Mouse (Mus musculus) ovary, adult 18-20 months (tissue): ENCODE data around the gene Scn1b.

Experiments used
- DNase-seq: peaks from one replicate; pipeline ENCODE4 v3.0.0; 2022; ENCODE audit warnings: low spot score, mixed read lengths

The Scn1b gene

DNA sequence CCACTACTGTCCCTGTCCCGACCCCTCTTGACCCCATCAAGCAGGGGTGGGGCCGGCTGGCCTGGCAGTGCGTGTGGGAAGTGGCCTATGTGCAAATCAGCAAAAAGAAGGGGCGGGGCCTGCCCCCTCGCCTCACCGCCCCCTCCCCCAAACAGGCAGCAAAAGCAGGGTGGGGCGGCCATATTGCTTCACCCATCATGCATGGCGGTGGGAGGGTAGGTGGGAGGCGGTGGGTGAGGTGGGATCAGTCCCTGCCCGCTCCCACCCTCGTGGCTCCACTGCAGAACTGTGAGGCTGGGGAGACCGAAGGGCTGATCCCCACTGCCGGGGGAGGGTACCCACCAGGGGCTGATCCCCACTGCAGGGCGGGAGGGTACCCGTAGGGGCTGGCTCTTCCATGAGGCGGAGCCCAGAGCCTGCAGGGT is 10.1 kb downstream of the Scn1b start:
- no peak for DNase-seq

- peak; percentile 69 for DNase-seq
Measured at GRCm38 (mm10) chr7:31115587-31116043, 11.2 kb downstream of the Scn1b start.

DNA sequence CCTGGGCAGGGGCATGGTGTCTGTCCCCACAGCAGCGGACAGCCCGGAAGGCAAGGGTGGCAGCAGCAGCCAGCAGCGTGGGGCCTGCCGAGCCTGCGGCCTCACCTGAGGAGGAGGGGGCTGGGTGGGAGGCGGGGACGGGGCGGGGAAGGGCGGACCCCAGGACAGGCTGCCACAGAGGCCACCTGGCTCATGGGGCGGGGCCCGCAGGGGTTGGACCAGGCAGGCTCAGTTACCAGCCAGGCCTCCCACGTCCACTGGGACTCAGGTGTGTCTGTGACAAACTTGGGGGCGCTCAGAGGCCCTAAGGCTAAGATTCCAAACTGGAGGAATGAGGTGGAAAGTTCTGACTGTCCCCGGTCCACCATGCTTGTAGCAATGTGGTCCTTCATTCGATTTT is 11.6 kb downstream of the Scn1b start, which contains the start of gene Hpn:
Gene Hpn, minus strand, starts transcription at position 109 of the 400 bp plus-strand sequence.
- no peak for DNase-seq

GRCm38 (mm10) chr7:31114646-31115045 is 12.2 kb downstream of the Scn1b start:
- DNase-seq: no peak

- DNase-seq: no peak
Measured at GRCm38 (mm10) chr7:31113800-31114199, 13.0 kb downstream of the Scn1b start.

- no peak for DNase-seq
Measured at GRCm38 (mm10) chr7:31112036-31112435, 14.8 kb downstream of the Scn1b start.

DNA sequence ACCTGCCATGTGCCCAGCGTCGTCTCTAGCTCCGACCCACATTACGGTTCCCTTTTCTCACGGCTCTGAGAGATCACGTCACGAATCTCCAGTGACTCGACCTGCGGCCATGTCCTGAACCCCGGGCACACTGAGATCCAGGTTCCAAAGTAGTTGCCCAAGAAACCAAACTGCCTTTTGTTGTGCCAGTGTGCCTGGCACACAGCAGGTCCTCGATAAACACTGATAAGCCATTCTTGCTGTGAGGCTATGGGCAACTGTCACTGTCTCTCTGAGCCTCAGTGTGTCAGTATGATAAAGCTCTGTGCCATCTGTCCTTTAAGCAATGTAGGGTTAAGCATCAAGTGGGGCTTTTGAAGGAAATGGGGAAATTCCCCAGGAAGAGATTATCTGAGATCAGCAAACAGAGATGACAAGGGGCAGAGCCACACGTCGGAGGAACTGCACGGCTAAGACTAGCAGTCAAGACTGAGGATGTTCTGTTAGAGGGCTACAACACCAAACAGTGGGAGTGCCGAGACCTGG is 15.9 kb downstream of the Scn1b start:
- no peak for DNase-seq

GRCm38 (mm10) chr7:31109796-31110195 is 17.0 kb downstream of the Scn1b start:
- DNase-seq: no peak

GRCm38 (mm10) chr7:31109091-31109490 is 17.7 kb downstream of the Scn1b start:
- DNase-seq: peak; percentile 36

DNA sequence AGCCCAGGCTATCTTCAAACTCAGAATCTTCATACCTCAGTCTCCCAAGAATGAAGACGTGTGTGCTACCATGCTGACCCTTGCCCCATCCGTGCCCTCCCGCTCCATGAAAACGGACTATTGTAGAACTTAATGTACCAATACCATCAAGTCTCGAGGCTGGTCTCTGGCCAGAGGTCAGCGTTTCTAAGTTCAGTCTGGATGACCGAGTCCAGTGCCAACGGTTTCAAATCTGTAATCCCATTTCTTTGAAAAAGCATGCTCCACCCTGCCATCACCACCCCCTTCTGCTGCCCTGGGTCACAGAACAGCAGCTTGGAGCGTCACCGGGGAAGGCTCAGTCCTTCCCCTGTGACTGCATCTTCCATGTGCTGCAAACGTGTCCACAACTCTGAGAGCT is 19.0 kb downstream of the Scn1b start:
- DNase-seq: no peak

DNA sequence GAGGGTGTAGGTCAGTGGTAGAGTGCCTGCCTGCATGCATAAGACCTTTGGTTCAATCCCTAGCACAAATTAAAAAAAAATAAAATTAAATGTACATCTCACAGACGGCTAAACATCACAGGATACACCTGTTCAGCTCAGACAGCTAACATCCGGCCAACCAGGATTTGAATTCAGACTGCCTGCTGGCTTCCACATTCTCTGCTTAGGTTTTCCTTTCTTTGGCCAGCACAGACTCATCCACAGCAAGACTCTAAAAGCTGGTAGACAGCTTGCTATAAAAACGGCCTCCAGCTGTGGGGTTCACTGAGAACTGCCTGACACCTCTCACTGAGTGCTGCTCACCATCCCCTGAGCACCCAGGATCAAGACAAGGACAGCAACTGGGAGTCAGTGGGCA is 20.6 kb downstream of the Scn1b start:
- no peak for DNase-seq

GRCm38 (mm10) chr7:31105061-31105768 is 21.6 kb downstream of the Scn1b start:
- DNase-seq: no peak

DNA sequence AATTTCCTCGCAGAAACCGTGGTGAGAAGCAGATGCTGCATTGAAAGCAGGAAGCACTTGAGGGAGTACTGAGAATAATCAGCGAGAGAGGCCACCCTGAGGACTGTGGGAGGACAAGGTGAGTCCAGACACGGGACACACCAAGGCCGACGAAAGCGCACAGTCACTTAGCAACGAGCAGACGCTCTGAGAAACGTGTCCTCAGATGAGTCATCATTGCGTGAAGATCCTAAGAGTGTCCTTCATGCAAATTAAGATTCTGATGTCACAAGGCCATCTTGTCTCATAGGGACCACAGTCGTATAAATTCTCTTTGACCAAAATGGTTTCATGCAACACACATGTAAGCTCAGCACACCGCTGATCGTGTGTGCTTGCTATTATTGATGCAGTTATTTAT is 26.0 kb downstream of the Scn1b start:
- no peak for DNase-seq

- no peak for DNase-seq
Measured at GRCm38 (mm10) chr7:31099612-31099982, 27.2 kb downstream of the Scn1b start.

DNA sequence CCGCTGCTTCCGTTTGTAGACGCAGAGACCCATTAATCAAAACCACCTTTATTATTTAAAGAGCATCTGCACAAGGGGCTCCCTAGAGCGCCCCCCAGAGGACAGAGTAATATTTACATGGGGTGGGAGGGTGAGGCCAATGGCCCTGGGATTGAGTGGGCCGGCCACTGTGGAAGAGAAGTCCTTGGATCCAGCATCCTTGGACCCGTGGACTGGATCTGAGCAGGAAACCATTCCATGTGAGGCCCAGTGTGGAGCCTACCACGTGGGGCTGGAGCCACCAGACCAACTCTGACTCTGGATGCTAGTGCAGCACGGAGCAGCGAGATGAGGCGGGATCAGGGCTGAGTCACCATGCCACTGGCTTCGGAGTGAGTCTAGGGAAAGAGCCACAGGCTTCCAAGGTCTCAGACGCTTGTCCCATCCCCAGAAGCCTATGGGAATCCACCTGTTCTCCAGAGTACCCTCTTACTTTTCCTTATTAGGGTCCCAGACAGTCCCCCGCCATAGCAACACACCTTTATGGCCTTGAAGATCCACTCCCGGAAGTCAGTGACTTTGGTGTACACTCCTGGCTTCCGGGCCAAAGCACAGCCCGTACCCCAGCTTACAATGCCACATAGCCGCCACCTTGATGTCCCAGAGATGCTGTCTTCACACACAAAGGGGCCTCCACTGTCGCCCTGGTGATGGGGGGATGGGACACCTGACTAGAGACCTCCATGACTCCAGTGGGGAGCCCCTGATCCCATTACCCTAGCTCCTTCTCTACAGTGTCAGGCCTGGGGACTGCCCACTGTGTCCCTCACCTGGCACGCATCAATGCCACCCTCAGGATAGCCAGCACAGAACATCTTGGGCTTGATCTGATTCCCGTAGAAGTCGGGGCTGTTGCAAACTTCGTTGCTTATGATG is 27.8 kb downstream of the Scn1b start:
- no peak for DNase-seq

- DNase-seq: peak; percentile 79
Measured at GRCm38 (mm10) chr7:31097583-31098248, 29.1 kb downstream of the Scn1b start.

DNA sequence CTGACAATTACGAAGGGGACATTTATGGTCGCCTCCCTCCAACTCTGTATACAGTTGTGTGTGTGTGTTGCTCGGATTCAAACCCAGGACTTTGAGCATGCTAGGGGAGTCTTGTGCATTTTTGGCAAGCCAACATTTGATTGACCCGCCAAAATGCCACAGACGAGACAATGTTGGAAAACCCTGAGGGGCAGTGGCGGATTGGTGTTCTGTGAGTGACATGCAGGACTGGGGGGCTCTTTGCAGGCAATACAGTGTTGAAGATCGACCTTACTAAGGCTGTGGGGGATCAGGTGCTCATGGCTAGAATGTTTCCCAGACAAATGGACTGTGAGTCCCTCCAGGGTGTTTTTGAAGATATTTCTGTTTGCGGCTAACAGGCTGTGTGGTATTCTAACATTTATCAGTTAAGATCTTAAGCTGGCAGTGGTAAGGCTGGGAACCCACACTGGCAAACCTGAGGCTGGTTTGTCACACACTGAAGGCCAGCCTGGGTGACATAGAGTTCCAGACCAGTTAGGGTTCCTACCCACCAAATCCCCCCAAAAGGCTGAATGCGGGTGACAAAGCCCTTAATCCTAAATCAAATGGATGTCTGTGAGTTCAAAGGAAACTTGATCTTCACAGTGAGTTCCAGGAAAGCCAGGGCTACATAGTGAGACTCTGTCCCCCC is 29.8 kb downstream of the Scn1b start:
- no peak for DNase-seq

DNA sequence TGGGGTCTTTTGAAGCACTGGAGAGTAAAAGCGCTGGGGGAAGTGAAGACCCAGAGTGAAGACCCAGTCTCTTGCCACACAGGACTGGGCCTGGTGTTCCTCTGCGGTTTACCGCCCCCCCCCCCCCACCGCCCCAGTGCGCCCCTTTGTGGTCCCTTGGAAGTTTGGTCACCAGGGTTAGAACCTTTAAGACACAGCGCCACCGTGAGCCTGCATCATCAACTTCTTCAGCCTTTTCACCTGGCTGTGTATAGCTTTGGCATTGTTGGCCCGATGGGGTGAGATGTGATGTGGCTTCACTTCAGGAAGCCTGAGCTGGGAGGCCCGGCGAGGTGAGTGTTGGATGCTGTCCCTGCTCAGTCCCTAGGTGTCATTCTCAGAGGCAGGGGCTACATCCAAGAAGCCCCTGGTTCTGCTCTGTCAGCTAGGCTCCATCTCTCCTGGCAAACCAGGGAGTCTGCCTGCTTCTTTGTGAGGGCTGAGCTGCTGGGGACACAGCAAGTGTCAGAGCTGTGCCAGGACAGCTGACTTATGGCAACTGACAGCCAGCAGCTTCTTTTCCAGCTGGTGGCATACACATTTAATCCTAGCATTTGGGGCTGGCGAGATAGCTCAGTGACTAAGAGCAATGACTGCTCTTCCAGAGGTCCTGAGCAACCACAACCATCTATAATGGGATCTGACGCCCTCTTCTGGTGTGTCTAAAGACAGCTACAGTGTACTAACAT is 31.9 kb downstream of the Scn1b start:
- DNase-seq: no peak

DNA sequence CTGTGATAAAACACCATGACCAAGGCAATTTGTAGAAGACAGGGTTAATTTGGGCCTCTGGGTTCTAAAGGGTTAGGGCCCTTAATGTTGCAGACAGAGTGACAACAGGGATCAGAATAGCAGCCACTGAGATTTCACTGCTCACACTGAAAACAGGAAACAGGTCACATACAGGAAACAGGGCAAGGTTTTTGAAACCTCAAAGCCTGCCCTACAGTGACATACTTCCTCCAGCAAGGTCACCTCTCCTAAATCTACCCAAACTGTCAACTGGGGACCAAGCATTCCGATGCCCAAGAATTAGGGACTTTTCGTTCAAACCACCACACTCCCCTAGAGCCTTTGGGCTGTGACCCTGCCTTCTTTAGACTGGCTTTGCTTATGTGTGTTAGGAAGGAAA is 37.1 kb downstream of the Scn1b start:
- no peak for DNase-seq

GRCm38 (mm10) chr7:31088206-31088605 is 38.6 kb downstream of the Scn1b start:
- DNase-seq: no peak

GRCm38 (mm10) chr7:31087262-31087661 is 39.5 kb downstream of the Scn1b start:
- no peak for DNase-seq
